Mouse (Mus musculus) lung, embryonic 14.5 days (tissue): Measurements from ENCODE around the gene Xndc1. TPM values are rescaled to one million over a fixed set of nuclear protein-coding genes. Genes with fewer than 3 reads are reported as not detected.

Source experiments
- ATAC-seq: fragments of 200-750 bp; cut with Nextera tagmentation; 2 replicates; pipeline ENCODE4 v1.8.0; 2017; ENCODE audit warnings: mild to moderate bottlenecking, moderate TSS enrichment, moderate library complexity; ENCODE audit not compliant: insufficient read depth
- DNase-seq: peaks from one replicate; pipeline ENCODE4 v3.0.0-alpha.2; 2015
- H3K27ac ChIP-seq: fragments of 300-500 bp; sonication (generic); 2 replicates; pipeline ENCODE4 v1.5.1; 2014; ENCODE audit warnings: low read depth, mild to moderate bottlenecking, moderate library complexity
- H3K27me3 ChIP-seq: fragments of 300-500 bp; sonication (generic); 2 replicates; pipeline ENCODE4 v1.6.1; 2014; ENCODE audit warnings: low read length, control low read depth; ENCODE audit not compliant: insufficient read depth
- H3K36me3 ChIP-seq: fragments of 300-500 bp; sonication (generic); 2 replicates; pipeline ENCODE4 v1.6.1; 2014; ENCODE audit warnings: control low read depth; ENCODE audit not compliant: insufficient read depth
- H3K4me1 ChIP-seq: fragments of 300-500 bp; sonication (generic); 2 replicates; pipeline ENCODE4 v1.6.1; 2014; ENCODE audit warnings: antibody characterized with exemption, control low read depth; ENCODE audit not compliant: insufficient read depth
- H3K4me2 ChIP-seq: fragments of 300-500 bp; sonication (generic); 2 replicates; pipeline ENCODE4 v1.6.1; 2014; ENCODE audit warnings: mild to moderate bottlenecking
- H3K4me3 ChIP-seq: fragments of 300-500 bp; sonication (generic); 2 replicates; pipeline ENCODE4 v1.5.1; 2014; ENCODE audit warnings: low read depth, low read length
- H3K9ac ChIP-seq: fragments of 300-500 bp; sonication (generic); 2 replicates; pipeline ENCODE4 v1.6.1; 2014
- H3K9me3 ChIP-seq: fragments of 300-500 bp; sonication (generic); 2 replicates; pipeline ENCODE4 v1.6.1; 2016; ENCODE audit warnings: low read depth, low read length, control low read depth
- CTCF ChIP-seq: IDR thresholded peaks from 2 replicates; pipeline ENCODE4 v1.5.1; 2016; ENCODE audit warnings: antibody characterized with exemption, low read depth
- WGBS: fragments of 180-500 bp; shearing (Covaris S2); extraction: QIAGEN DNeasy Blood & Tissue Kit; methylation state at CpG from one replicate; pipeline ENCODE4 v1.1.7; 2014; 5-methylcytosine and 5-hydroxymethylcytosine counted together
- polyA plus RNA-seq: library from polyadenylated mRNA; unstranded; fragments of >200 nt; fragmentation: Nextera tagmentation; extraction: Ambion mirVana; gene quantifications from 2 replicates; pipeline ENCODE4 v1.2.1, GENCODE M21; 2014

Gene Xndc1
- polyA plus RNA-seq, 1 experiment from 2014 or later: 26.9 TPM

GRCm38 (mm10) chr7:102080311-102080710 lies 15.0 kb downstream of the Xndc1 start:
- no peak for TF ChIP-seq CTCF
- H3K4me3 ChIP-seq: no peak overlapping the region
- WGBS: 84% methylated on average over 8 of the region's 8 CpGs
- DNase-seq: no peak
- no peak overlapping the region for H3K27ac ChIP-seq
- peaks cover 86% of the 10 kb centered on the region for H3K36me3 ChIP-seq
- no peak for ATAC-seq
- H3K4me1 ChIP-seq: no peaks in the 10 kb centered on the region
- H3K4me2 ChIP-seq: no peak overlapping the region
- H3K9ac ChIP-seq: no peak overlapping the region
- no peaks in the 10 kb centered on the region for H3K27me3 ChIP-seq
- no peaks in the 10 kb centered on the region for H3K9me3 ChIP-seq

GRCm38 (mm10) chr7:102081784-102082183 lies 16.5 kb downstream of the Xndc1 start:
- H3K4me1 ChIP-seq: no peaks in the 10 kb centered on the region
- 91% methylated on average over 5 of the region's 5 CpGs for WGBS
- no peaks in the 10 kb centered on the region for H3K9me3 ChIP-seq
- no peak overlapping the region for H3K9ac ChIP-seq
- H3K4me2 ChIP-seq: no peak overlapping the region
- H3K4me3 ChIP-seq: no peak overlapping the region
- no peaks in the 10 kb centered on the region for H3K27me3 ChIP-seq
- H3K36me3 ChIP-seq: peaks cover 80% of the 10 kb centered on the region
- no peak for TF ChIP-seq CTCF
- ATAC-seq: no peak
- no peak overlapping the region for H3K27ac ChIP-seq
- DNase-seq: no peak

- WGBS: 89% methylated on average over 5 of the region's 5 CpGs
- Histone ChIP-seq H3K27me3 (no peaks in the 10 kb centered on the region), H3K4me3 (no peak within 1 kb of the TSS), H3K9me3 (no peaks in the 10 kb centered on the region), H3K4me1 (no peaks in the 10 kb centered on the region), H3K4me2 (no peak within 1 kb of the TSS), H3K36me3 (peaks cover 70% of the 10 kb centered on the region), H3K27ac (no peak within 1 kb of the TSS), H3K9ac (no peak within 1 kb of the TSS)
- DNase-seq: no peak
- no peak for ATAC-seq
- TF ChIP-seq CTCF: no peak
These were observed 17.5 kb downstream of the Xndc1 start, which contains the start of gene Trpc2 for GRCm38 (mm10) chr7:102082816-102083215. Trpc2 (plus strand) TSS chr7:102083116.

- TF ChIP-seq CTCF: no peak
- peaks cover 63% of the 10 kb centered on the region for H3K36me3 ChIP-seq
- no peak overlapping the region for H3K4me2 ChIP-seq
- WGBS: 81% methylated on average over 26 of the region's 26 CpGs
- no peak for ATAC-seq
- no peaks in the 10 kb centered on the region for H3K9me3 ChIP-seq
- H3K27ac ChIP-seq: no peak overlapping the region
- H3K9ac ChIP-seq: no peak overlapping the region
- H3K27me3 ChIP-seq: no peaks in the 10 kb centered on the region
- no peak for DNase-seq
- no peaks in the 10 kb centered on the region for H3K4me1 ChIP-seq
- no peak overlapping the region for H3K4me3 ChIP-seq
These were observed 18.9 kb downstream of the Xndc1 start for GRCm38 (mm10) chr7:102084041-102084696.

- WGBS: 78% methylated on average over 4 of the region's 4 CpGs
- no peaks in the 10 kb centered on the region for H3K27me3 ChIP-seq
- no peaks in the 10 kb centered on the region for H3K4me1 ChIP-seq
- no peak overlapping the region for H3K9ac ChIP-seq
- DNase-seq: no peak
- peaks cover 38% of the 10 kb centered on the region for H3K36me3 ChIP-seq
- H3K27ac ChIP-seq: no peak overlapping the region
- H3K4me2 ChIP-seq: no peak overlapping the region
- H3K9me3 ChIP-seq: no peaks in the 10 kb centered on the region
- TF ChIP-seq CTCF: no peak
- no peak for ATAC-seq
- no peak overlapping the region for H3K4me3 ChIP-seq
These were observed 22.0 kb downstream of the Xndc1 start for GRCm38 (mm10) chr7:102087336-102087735.

GRCm38 (mm10) chr7:102099760-102100661 lies 34.7 kb downstream of the Xndc1 start:
- no peaks in the 10 kb centered on the region for H3K27me3 ChIP-seq
- WGBS: 4% methylated on average over 30 of the region's 30 CpGs
- no peak for TF ChIP-seq CTCF
- ATAC-seq (peak; percentile 85), DNase-seq (peak; percentile 72)
- H3K36me3 ChIP-seq: no peaks in the 10 kb centered on the region
- H3K9me3 ChIP-seq: no peaks in the 10 kb centered on the region
- peak overlapping the region; percentile 69 for H3K4me2 ChIP-seq
- peaks cover 8% of the 10 kb centered on the region; the same call in 1 of the 2 replicates for H3K4me1 ChIP-seq
- peak overlapping the region; percentile 24 for H3K4me3 ChIP-seq
- H3K9ac ChIP-seq: peak overlapping the region; percentile 33
- H3K27ac ChIP-seq: no peak overlapping the region

- H3K4me1 ChIP-seq: peaks cover 8% of the 10 kb centered on the region; the same call in 1 of the 2 replicates
- no peaks in the 10 kb centered on the region for H3K9me3 ChIP-seq
- no peaks in the 10 kb centered on the region for H3K27me3 ChIP-seq
- H3K27ac ChIP-seq: no peak overlapping the region
- no peaks in the 10 kb centered on the region for H3K36me3 ChIP-seq
- no peak overlapping the region for H3K9ac ChIP-seq
- H3K4me3 ChIP-seq: no peak overlapping the region
- 55% methylated on average over 5 of the region's 5 CpGs for WGBS
- DNase-seq: no peak
- no peak overlapping the region for H3K4me2 ChIP-seq
- no peak for ATAC-seq
- TF ChIP-seq CTCF: no peak
These were observed 35.6 kb downstream of the Xndc1 start for GRCm38 (mm10) chr7:102100868-102101267.
